ENCODE assay signal across 12 mouse cellular contexts in the genomic region with DNA sequence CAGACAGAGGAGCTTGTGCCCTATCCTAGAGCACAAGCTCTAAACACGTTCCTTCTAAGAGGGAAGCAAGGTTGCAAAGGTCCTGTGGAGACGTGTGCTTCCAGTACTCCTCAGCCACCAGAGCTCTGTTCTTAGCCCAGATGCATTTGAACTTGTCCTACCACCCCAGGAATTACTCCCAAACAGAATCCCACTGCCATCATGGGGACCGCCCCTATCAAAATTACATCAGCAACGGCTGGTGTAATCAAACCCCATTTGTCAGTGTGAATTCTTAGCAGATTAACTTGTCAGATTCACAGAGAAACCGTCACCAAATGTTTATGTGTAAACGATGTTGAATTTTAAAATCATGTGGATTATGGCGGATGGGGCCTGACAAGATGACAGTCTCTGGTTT. TPM values are rescaled to one million over a fixed set of nuclear protein-coding genes. Genes with fewer than 3 reads are reported as not detected.
DNase-seq lines count a peak whose midpoint lies in the region; ATAC-seq and TF ChIP-seq lines count a peak whose summit lies in the region.
"Had no signal": no experiment of that assay in that cellular context is flagged by ENCODE, and none has a peak within 500 bp of the region (broad histone marks: within the 10 kb centered on the region; RNA-seq: fewer than 3 reads in every experiment).

No protein-coding gene starts in this region.

- no peaks in the 10 kb centered on the region for H3K27me3 ChIP-seq in heart, adult 2 months (ENCODE audit: control insufficient read depth, insufficient read depth, low read length)
- peaks cover 17% of the 10 kb centered on the region for H3K27me3 ChIP-seq in limb, embryonic 14.5 days (ENCODE audit: control insufficient read depth, insufficient read depth, low read length)
- H3K27me3 ChIP-seq in limb, embryonic 10.5 days (ENCODE audit: low read depth, poor library complexity, severe bottlenecking) = peaks cover 36% of the 10 kb centered on the region
- H3K27me3 ChIP-seq in embryonic facial prominence, embryonic 14.5 days (replicated peaks; ENCODE audit: control insufficient read depth, insufficient read depth, low read length) = peaks cover 27% of the 10 kb centered on the region
- H3K27me3 ChIP-seq in limb, embryonic 15.5 days = peaks cover 24% of the 10 kb centered on the region

- peaks cover 37% of the 10 kb centered on the region for H3K4me1 ChIP-seq in heart, adult 2 months (ENCODE audit: control insufficient read depth, insufficient read depth, low read length)
- peaks cover 42% of the 10 kb centered on the region for H3K4me1 ChIP-seq in limb, embryonic 14.5 days (ENCODE audit: control insufficient read depth, insufficient read depth, low read length)
- H3K4me1 ChIP-seq in limb, embryonic 10.5 days = peaks cover 52% of the 10 kb centered on the region
- 0 out of 2 replicates have a peak, but pooled peaks cover 7% of the 10 kb centered on the region for H3K4me1 ChIP-seq in embryonic facial prominence, embryonic 14.5 days (ENCODE audit: control insufficient read depth, insufficient read depth, low read length)
- H3K4me1 ChIP-seq in limb, embryonic 15.5 days = peaks cover 67% of the 10 kb centered on the region

- no peak for ATAC-seq in limb, embryonic 14.5 days (ENCODE audit: low FRiP score, low read depth)
- no peak for ATAC-seq in embryonic facial prominence, embryonic 14.5 days (ENCODE audit: low read depth)
- ATAC-seq in limb, embryonic 15.5 days (ENCODE audit: insufficient number of reproducible peaks, low FRiP score, low TSS enrichment, low read depth) = no peak
- ATAC-seq: activated CD4-positive, CD25-positive, alpha-beta regulatory T cell, adult 4 months had no signal

- no peaks in the 10 kb centered on the region; the same call in 1 of the 2 replicates for H3K79me2 ChIP-seq in heart, adult 2 months (replicated peaks; ENCODE audit: control insufficient read depth, insufficient read depth, low read length)

- WGBS in heart, adult 2 months = 66% methylated on average over 7 of the region's 7 CpGs
- 86% methylated on average over 7 of the region's 7 CpGs for WGBS in limb, embryonic 14.5 days
- WGBS in limb, embryonic 10.5 days = 89% methylated on average over 7 of the region's 7 CpGs
- WGBS in embryonic facial prominence, embryonic 14.5 days = 72% methylated on average over 7 of the region's 7 CpGs
- WGBS in limb, embryonic 15.5 days = 76% methylated on average over 7 of the region's 7 CpGs

- no peak for DNase-seq in heart, adult 2 months
- DNase-seq in heart, adult 9 months (ENCODE audit: low spot score in 2 of 2) = no peak
- no peak for DNase-seq in limb, embryonic 14.5 days (ENCODE audit: low spot score)
- no peak for DNase-seq in limb, embryonic 10.5 days (ENCODE audit: low spot score)
- DNase-seq in embryonic facial prominence, embryonic 14.5 days (ENCODE audit: low spot score) = no peak
- no peak for DNase-seq in left cerebral cortex, adult 2 months (ENCODE audit: extremely low spot score in 1 of 2, low spot score in 2 of 2)
- DNase-seq: retina, postnatal 1 day; thymus, postnatal 25 days had no signal

- no peak for TF ChIP-seq CTCF in heart, adult 2 months (IDR thresholded peaks at IDR 0.05)
- TF ChIP-seq CTCF in left cerebral cortex, adult 2 months (IDR thresholded peaks at IDR 0.05) = no peak

- H3K9ac ChIP-seq in heart, adult 2 months (ENCODE audit: low read depth, low read length) = no peak overlapping the region
- H3K9ac ChIP-seq in limb, embryonic 14.5 days (ENCODE audit: low read depth, low read length, severe bottlenecking) = no peak overlapping the region
- H3K9ac ChIP-seq in embryonic facial prominence, embryonic 14.5 days (ENCODE audit: low read depth, low read length) = no peak overlapping the region
- 0 out of 2 replicates have a peak overlapping the region, but pooled peaks have one; percentile 0 for H3K9ac ChIP-seq in limb, embryonic 15.5 days
- H3K9ac ChIP-seq: liver, embryonic 14.5 days had no signal

- no peak overlapping the region for H3K4me3 ChIP-seq in heart, adult 2 months
- no peak overlapping the region for H3K4me3 ChIP-seq in limb, embryonic 14.5 days (replicated peaks; ENCODE audit: low read length)
- no peak overlapping the region for H3K4me3 ChIP-seq in limb, embryonic 10.5 days
- H3K4me3 ChIP-seq in embryonic facial prominence, embryonic 14.5 days (ENCODE audit: low read depth, low read length) = no peak overlapping the region
- no peak overlapping the region for H3K4me3 ChIP-seq in limb, embryonic 15.5 days
- no peak overlapping the region for H3K4me3 ChIP-seq in left cerebral cortex, adult 2 months
- H3K4me3 ChIP-seq: hindbrain, embryonic 10.5 days had no signal

- no peaks in the 10 kb centered on the region for H3K9me3 ChIP-seq in limb, embryonic 14.5 days (ENCODE audit: control insufficient read depth, low read length)
- no peaks in the 10 kb centered on the region for H3K9me3 ChIP-seq in limb, embryonic 10.5 days (replicated peaks)
- no peaks in the 10 kb centered on the region for H3K9me3 ChIP-seq in embryonic facial prominence, embryonic 14.5 days (ENCODE audit: control insufficient read depth, low read length)
- H3K9me3 ChIP-seq in limb, embryonic 15.5 days = no peaks in the 10 kb centered on the region
- H3K9me3 ChIP-seq: hindbrain, embryonic 10.5 days had no signal

- intact Hi-C loops in heart, adult 2 months (cut with DNase I) = loop anchor here (10.0 kb wide), 1 partner anchor 326 kb away; a partner anchor contains a TSS
- intact Hi-C loops in left cerebral cortex, adult 2 months (cut with DNase I) = no loop called here

- H3K4me2 ChIP-seq in limb, embryonic 14.5 days (replicated peaks; ENCODE audit: low read depth, low read length, severe bottlenecking) = no peak overlapping the region
- H3K4me2 ChIP-seq in embryonic facial prominence, embryonic 14.5 days (ENCODE audit: low read depth, low read length) = no peak overlapping the region
- H3K4me2 ChIP-seq in limb, embryonic 15.5 days = no peak overlapping the region

- TF ChIP-seq EP300 in heart, adult 2 months (IDR thresholded peaks at IDR 0.05; ENCODE audit: insufficient read depth, low read depth, low read length) = no peak

- H3K36me3 ChIP-seq in heart, adult 2 months (ENCODE audit: control insufficient read depth, insufficient read depth, low read length) = peaks cover 9% of the 10 kb centered on the region
- peaks cover 68% of the 10 kb centered on the region for H3K36me3 ChIP-seq in limb, embryonic 14.5 days (ENCODE audit: control insufficient read depth, insufficient read depth, low read length)
- peaks cover 68% of the 10 kb centered on the region for H3K36me3 ChIP-seq in limb, embryonic 10.5 days
- peaks cover 56% of the 10 kb centered on the region for H3K36me3 ChIP-seq in embryonic facial prominence, embryonic 14.5 days (ENCODE audit: control insufficient read depth, insufficient read depth, low read length)
- peaks cover 59% of the 10 kb centered on the region for H3K36me3 ChIP-seq in limb, embryonic 15.5 days

- TF ChIP-seq POLR2A in heart, adult 2 months (IDR thresholded peaks at IDR 0.05; ENCODE audit: insufficient read depth, low read depth, low read length) = no peak
- TF ChIP-seq POLR2A in limb, embryonic 14.5 days (IDR thresholded peaks at IDR 0.05; ENCODE audit: borderline replicate concordance, extremely low read depth, insufficient read depth, insufficient read length) = no peak

- H3K27ac ChIP-seq in heart, adult 2 months = peak overlapping the region; percentile 18
- peak overlapping the region; percentile 21; the same call in 1 of the 2 replicates for H3K27ac ChIP-seq in limb, embryonic 14.5 days (replicated peaks; ENCODE audit: low read depth, low read length)
- H3K27ac ChIP-seq in limb, embryonic 10.5 days = no peak overlapping the region
- 0 out of 2 replicates have a peak overlapping the region, but pooled peaks have one; percentile 11 for H3K27ac ChIP-seq in embryonic facial prominence, embryonic 14.5 days (replicated peaks; ENCODE audit: low read depth, low read length)
- peak overlapping the region; percentile 33 for H3K27ac ChIP-seq in limb, embryonic 15.5 days
- no peak overlapping the region for H3K27ac ChIP-seq in left cerebral cortex, adult 2 months
- H3K27ac ChIP-seq: hindbrain, embryonic 10.5 days; liver, embryonic 14.5 days had no signal

RNA-seq across cellular contexts. Expression of a gene that starts 8.4 kb away (rescaled TPM):
- total RNA-seq in heart, adult 2 months (2021) = 10 to 100 TPM; 12.6 to 13.6 TPM
- polyA plus RNA-seq in heart, adult 2 months (2012; rRNA removed) = 15.5 and 19.6 TPM in 2 replicates
- polyA plus RNA-seq in limb, embryonic 14.5 days (2012; rRNA removed) = 90.8 and 125 TPM in 2 replicates
- polyA plus RNA-seq in limb, embryonic 14.5 days (2014; fragmentation: Nextera tagmentation; extraction: Ambion mirVana) = 21.4 and 24.6 TPM in 2 replicates
- polyA plus RNA-seq in limb, embryonic 10.5 days (2016; fragmentation: Nextera tagmentation; extraction: Ambion mirVana) = 0.99 and 3.5 TPM in 2 replicates
- 13.1 and 17.8 TPM in 2 replicates for polyA plus RNA-seq in embryonic facial prominence, embryonic 14.5 days (2014; fragmentation: Nextera tagmentation; extraction: Ambion mirVana)
- 17.2 and 21.2 TPM in 2 replicates for polyA plus RNA-seq in limb, embryonic 15.5 days (2015; fragmentation: Nextera tagmentation; extraction: Ambion mirVana)
- total RNA-seq in left cerebral cortex, adult 2 months (2021) = 1 to 10 TPM; 3.3 to 3.9 TPM

RNA-seq across cellular contexts. Expression of a gene that starts 17.7 kb away (rescaled TPM):
- 1 to 10 TPM; 5.7 to 6.1 TPM for total RNA-seq in heart, adult 2 months (2021)
- polyA plus RNA-seq in heart, adult 2 months (2012; rRNA removed) = 11.1 and 16.7 TPM in 2 replicates
- polyA plus RNA-seq in limb, embryonic 14.5 days (2012; rRNA removed) = 22.5 and 25.0 TPM in 2 replicates
- polyA plus RNA-seq in limb, embryonic 14.5 days (2014; fragmentation: Nextera tagmentation; extraction: Ambion mirVana) = 29.8 and 30.3 TPM in 2 replicates
- 38.0 and 39.9 TPM in 2 replicates for polyA plus RNA-seq in limb, embryonic 10.5 days (2016; fragmentation: Nextera tagmentation; extraction: Ambion mirVana)
- 23.1 and 26.5 TPM in 2 replicates for polyA plus RNA-seq in embryonic facial prominence, embryonic 14.5 days (2014; fragmentation: Nextera tagmentation; extraction: Ambion mirVana)
- polyA plus RNA-seq in limb, embryonic 15.5 days (2015; fragmentation: Nextera tagmentation; extraction: Ambion mirVana) = 22.5 and 23.3 TPM in 2 replicates
- 10 to 100 TPM; 12.1 to 12.7 TPM for total RNA-seq in left cerebral cortex, adult 2 months (2021)

RNA-seq across cellular contexts. Expression of a gene that starts 30.1 kb away (rescaled TPM):
- 10 to 100 TPM in 1 of 2 experiments, 1 to 10 TPM in 1; 8.5 to 11.6 TPM for total RNA-seq in heart, adult 2 months (2021)
- polyA plus RNA-seq in heart, adult 2 months (2012; rRNA removed) = 21.7 and 32.9 TPM in 2 replicates
- 30.0 and 46.6 TPM in 2 replicates for polyA plus RNA-seq in limb, embryonic 14.5 days (2012; rRNA removed)
- 23.1 and 25.5 TPM in 2 replicates for polyA plus RNA-seq in limb, embryonic 14.5 days (2014; fragmentation: Nextera tagmentation; extraction: Ambion mirVana)
- polyA plus RNA-seq in limb, embryonic 10.5 days (2016; fragmentation: Nextera tagmentation; extraction: Ambion mirVana) = 32.7 and 35.3 TPM in 2 replicates
- 22.5 and 23.8 TPM in 2 replicates for polyA plus RNA-seq in embryonic facial prominence, embryonic 14.5 days (2014; fragmentation: Nextera tagmentation; extraction: Ambion mirVana)
- polyA plus RNA-seq in limb, embryonic 15.5 days (2015; fragmentation: Nextera tagmentation; extraction: Ambion mirVana) = 21.1 and 23.3 TPM in 2 replicates
- 10 to 100 TPM; 27.9 to 28.9 TPM for total RNA-seq in left cerebral cortex, adult 2 months (2021)

RNA-seq across cellular contexts. Expression of a gene that starts 32.6 kb away (rescaled TPM):
- 1 to 10 TPM; 8.4 to 9.4 TPM for total RNA-seq in heart, adult 2 months (2021)
- polyA plus RNA-seq in heart, adult 2 months (2012; rRNA removed) = 7.5 and 10.4 TPM in 2 replicates
- polyA plus RNA-seq in limb, embryonic 14.5 days (2012; rRNA removed) = 3.4 and 3.9 TPM in 2 replicates
- polyA plus RNA-seq in limb, embryonic 14.5 days (2014; fragmentation: Nextera tagmentation; extraction: Ambion mirVana) = 4.4 and 5.3 TPM in 2 replicates
- polyA plus RNA-seq in limb, embryonic 10.5 days (2016; fragmentation: Nextera tagmentation; extraction: Ambion mirVana) = 0.90 and 1.3 TPM in 2 replicates
- polyA plus RNA-seq in embryonic facial prominence, embryonic 14.5 days (2014; fragmentation: Nextera tagmentation; extraction: Ambion mirVana) = 4.9 TPM in 2 replicates
- 4.9 and 5.8 TPM in 2 replicates for polyA plus RNA-seq in limb, embryonic 15.5 days (2015; fragmentation: Nextera tagmentation; extraction: Ambion mirVana)
- total RNA-seq in left cerebral cortex, adult 2 months (2021) = 10 to 100 TPM; 89.0 to 99.0 TPM

Comparison
In these comparisons a context has a peak if more than half of its experiments do, and no peak if none do; other contexts are left out.
1. H3K27ac ChIP-seq: peak in heart, adult 2 months (single experiment), limb, embryonic 14.5 days (single experiment), embryonic facial prominence, embryonic 14.5 days (single experiment) and limb, embryonic 15.5 days (single experiment); none in limb, embryonic 10.5 days (single experiment) and left cerebral cortex, adult 2 months (single experiment).